Mouse (Mus musculus) lung, adult 2 months (tissue): ENCODE measurements at regions not wholly inside any gene's neighbourhood (a gene's known extent, or its start where the extent isn't known, plus 50 kb on each side); places are given as distances from the start of the nearest gene placed in this dataset.
"Not testable (repeated sequence)": the region's sequence is repeated elsewhere in the genome, so short reads cannot be mapped to it uniquely, and the experiment has no call there.

Experiments
- DNase-seq: peaks from one replicate; pipeline ENCODE4 v3.0.0; 2022
- H3K4me1 ChIP-seq: fragments of 200-500 bp; 2 replicates; pipeline ENCODE4 v1.6.1; 2011; ENCODE audit warnings: low read length; ENCODE audit not compliant: control insufficient read depth, insufficient read depth
- H3K4me3 ChIP-seq: fragments of 200-500 bp; replicated peaks from 2 replicates; pipeline ENCODE3; 2011; ENCODE audit warnings: low read depth, mild to moderate bottlenecking, control low read depth, low read length; ENCODE audit errors: extremely low read depth
- CTCF ChIP-seq: fragments of 200-500 bp; IDR thresholded peaks from 2 replicates; pipeline ENCODE4 v1.5.1; 2011; ENCODE audit warnings: mild to moderate bottlenecking, low read length, control low read depth; ENCODE audit not compliant: insufficient read depth
- POLR2A ChIP-seq: fragments of 200-500 bp; IDR thresholded peaks from 2 replicates; pipeline ENCODE4 v1.6.1; 2011; ENCODE audit warnings: low read depth, mild to moderate bottlenecking, control low read depth, low read length, borderline replicate concordance; ENCODE audit errors: extremely low read depth
- WGBS: fragments of 180-500 bp; shearing (Covaris S2); methylation state at CpG from one replicate; pipeline ENCODE4 v1.1.7; 2018; 5-methylcytosine and 5-hydroxymethylcytosine counted together

DNA sequence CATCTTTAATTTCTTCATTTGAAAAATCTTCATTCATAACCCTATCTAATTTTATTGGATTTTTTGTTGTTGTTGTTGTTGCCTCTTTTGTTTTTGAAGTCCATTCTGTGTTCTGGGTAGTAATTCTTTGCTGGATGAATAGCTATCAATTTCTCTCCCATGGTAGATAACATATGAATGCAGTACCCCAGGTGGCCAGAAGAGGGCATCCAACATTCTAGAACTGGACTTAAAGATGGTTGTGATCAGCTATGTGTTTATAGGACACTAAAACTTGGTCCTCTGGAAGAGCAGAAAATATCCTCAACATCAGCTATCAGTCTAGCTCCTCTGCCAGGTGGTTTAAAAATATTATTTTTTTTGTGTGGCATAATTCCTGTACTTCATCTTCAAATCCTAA is 73.0 kb downstream of the Prl2c3 start:
- H3K4me1 ChIP-seq, H3K4me3 ChIP-seq: not testable (repeated sequence)
- peak; percentile 11 for DNase-seq

DNA sequence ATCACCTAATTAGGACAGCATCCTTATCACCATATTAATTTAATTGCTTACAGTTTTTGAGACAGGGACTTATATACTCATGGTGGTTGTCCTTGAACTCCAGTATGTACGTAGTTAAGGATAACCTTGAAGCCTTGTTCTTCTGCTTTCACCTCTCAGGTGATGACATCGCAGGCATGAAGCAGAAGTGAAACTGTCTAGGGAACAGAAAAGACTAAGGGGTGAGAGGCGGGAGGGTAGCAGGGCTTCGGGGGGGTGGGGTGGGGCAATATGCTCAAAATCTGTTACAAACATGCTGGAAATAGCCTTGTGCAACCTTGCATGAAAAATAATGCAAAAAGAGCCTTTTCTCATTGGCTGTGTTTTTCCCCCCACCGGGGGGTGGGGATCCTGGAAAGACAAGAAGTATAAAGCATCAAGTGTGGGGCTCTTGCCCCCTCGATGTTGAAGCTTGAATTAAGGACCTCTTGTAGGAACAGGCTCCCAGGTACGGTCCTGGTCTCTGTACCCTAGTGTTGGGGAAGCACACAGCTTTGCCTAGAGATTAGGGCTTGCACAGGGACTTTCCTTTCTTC is 81.8 kb downstream of the Prl2c3 start:
- H3K4me3 ChIP-seq, H3K4me1 ChIP-seq, DNase-seq: not testable (repeated sequence)
- 81% methylated on average over 7 of the region's 7 CpGs for WGBS

DNA sequence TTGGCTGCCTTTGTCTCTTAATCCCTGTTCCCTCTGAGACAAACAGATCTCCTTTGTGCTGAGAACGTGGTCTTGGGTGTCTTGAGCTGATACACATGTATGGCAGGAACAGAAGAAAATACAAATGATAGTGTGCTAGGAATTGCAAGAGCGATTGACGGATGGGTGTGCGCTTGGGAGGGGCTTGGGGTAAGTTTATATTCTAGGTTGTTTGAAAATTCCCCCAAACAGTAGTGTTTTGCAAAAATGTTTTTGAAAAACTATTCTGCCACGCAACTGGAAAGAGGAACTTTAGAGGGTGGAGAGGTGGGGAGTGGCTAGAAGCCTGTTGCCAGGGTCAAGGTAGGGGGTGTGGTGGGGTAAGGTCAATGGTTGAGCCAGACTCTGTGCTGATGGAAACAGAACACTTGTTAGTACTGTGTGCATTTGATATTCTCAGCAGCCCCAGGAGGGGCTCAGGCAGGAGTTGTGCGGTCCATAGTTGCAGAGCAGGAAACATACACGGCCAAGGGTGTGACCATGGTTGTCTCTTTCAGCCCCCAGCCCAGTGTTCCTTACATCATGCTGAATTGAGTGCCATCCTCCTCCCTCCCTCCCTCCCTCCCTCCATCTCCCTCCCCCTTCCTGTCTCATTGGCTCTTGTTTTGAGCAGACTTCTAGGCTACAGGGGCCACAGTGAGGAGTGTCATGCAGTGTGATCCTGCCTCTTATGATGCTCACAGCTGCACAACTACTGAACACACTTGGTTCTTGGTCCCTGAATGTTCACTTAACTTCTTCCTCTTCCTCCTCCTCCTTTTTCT is 88.2 kb downstream of the Prl2c3 start:
- 64% methylated on average over 7 of the region's 7 CpGs for WGBS
- no peaks in the 10 kb centered on the region; the same call in 1 of the 2 replicates for H3K4me1 ChIP-seq
- no peak overlapping the region for H3K4me3 ChIP-seq
- no peak for DNase-seq
- TF ChIP-seq POLR2A (no peak), CTCF (no peak)

GRCm38 (mm10) chr13:12702804-12703612 is 96.9 kb downstream of the Prl2c3 start:
- DNase-seq: peak; percentile 8
- WGBS: 2% methylated on average over 14 of the region's 27 CpGs
- not testable (repeated sequence) for H3K4me1 ChIP-seq, H3K4me3 ChIP-seq

DNA sequence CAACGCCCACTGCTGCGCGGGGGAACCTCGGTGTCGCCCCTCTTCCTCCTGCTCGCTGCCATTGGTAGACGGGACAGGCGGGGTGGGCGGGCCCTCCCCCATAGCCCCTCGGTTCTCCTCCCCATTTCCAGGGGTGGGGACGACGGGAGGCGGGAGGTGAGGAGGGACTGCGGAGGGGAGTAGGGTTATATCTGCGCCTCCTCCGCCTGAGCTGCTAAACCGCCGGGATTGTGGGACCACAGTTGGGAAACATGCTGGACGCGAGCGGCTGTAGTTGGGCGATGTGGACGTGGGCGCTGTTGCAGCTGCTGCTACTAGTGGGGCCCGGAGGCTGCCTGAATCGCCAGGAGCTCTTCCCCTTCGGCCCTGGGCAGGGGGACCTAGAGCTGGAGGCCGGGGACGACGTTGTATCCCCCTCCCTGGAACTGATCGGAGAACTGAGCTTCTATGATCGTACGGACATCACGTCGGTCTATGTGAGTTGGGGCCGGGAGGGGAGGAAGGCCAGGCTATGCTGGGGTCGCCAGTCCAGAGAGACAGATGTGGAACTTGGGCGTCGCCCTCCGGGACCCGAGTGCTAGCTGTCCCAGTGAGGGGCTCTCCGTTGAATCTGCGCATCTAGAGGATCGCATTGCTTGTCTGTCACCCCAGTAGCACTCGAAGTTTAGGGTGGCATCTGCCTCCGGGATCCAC is 97.6 kb downstream of the Prl2c3 start:
- H3K4me3 ChIP-seq, H3K4me1 ChIP-seq, DNase-seq: not testable (repeated sequence)
- under 1% methylated on average over 31 of the region's 46 CpGs for WGBS

DNA sequence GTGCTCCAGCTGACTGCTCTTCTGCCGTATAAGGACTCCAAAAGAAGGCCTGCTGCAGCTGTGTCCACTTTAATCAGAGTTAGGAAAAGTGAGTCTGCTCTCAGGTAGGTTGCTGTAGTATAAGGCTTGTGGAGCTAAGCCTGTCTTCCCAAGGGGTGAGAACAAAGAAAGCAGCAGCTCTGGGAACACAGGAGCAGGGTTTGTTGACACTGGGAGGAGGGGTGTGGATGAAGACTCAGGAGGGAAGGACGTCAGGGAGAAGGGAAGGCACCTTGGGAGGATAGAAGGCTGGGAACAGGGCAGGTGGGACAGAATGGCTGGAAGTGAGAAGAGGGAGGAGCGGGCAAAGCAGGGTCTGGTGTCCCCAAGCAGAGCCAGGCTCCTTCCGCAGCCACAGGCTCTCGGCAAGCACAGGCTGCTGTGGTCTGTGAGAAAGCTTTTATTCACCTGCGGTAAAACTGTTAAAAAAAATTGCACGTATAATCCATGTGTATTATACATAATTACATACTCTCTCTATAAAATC is 106.2 kb downstream of the Prl2c3 start:
- H3K4me3 ChIP-seq, DNase-seq, H3K4me1 ChIP-seq: not testable (repeated sequence)
- 61% methylated on average over 6 of the region's 7 CpGs for WGBS

DNA sequence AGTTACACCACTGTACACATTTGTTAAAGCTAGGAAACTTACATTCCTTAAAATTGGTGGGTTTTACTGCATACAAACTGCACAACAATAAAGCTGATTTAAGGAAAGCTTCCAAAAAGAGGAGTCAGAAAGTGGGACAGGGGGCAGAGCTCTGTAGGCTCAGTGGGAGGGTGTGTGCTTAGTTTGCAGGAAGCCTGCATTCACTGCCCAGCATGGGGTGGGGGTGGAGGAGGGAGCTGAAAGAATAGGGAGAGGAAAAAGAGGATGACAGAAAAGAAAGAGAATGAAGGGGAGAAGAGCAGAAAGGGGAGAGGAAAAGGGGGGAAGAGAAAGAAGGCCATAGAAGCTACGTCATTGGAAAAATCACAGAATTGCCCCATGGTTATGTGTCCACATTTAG is 111.1 kb downstream of the Prl2c3 start:
- not testable (repeated sequence) for DNase-seq, H3K4me1 ChIP-seq, H3K4me3 ChIP-seq
- no CpG with 5 or more reads among the region's 1 CpGs for WGBS

- DNase-seq, H3K4me1 ChIP-seq, H3K4me3 ChIP-seq: not testable (repeated sequence)
- 24% methylated on average over 3 of the region's 5 CpGs for WGBS
Observed at GRCm38 (mm10) chr13:12688149-12688548, 111.7 kb downstream of the Prl2c3 start.

- not testable (repeated sequence) for H3K4me1 ChIP-seq, H3K4me3 ChIP-seq, DNase-seq
- 78% methylated on average over 6 of the region's 6 CpGs for WGBS
Observed at GRCm38 (mm10) chr13:12680954-12681571, 115.4 kb downstream of the Ero1lb start.

DNA sequence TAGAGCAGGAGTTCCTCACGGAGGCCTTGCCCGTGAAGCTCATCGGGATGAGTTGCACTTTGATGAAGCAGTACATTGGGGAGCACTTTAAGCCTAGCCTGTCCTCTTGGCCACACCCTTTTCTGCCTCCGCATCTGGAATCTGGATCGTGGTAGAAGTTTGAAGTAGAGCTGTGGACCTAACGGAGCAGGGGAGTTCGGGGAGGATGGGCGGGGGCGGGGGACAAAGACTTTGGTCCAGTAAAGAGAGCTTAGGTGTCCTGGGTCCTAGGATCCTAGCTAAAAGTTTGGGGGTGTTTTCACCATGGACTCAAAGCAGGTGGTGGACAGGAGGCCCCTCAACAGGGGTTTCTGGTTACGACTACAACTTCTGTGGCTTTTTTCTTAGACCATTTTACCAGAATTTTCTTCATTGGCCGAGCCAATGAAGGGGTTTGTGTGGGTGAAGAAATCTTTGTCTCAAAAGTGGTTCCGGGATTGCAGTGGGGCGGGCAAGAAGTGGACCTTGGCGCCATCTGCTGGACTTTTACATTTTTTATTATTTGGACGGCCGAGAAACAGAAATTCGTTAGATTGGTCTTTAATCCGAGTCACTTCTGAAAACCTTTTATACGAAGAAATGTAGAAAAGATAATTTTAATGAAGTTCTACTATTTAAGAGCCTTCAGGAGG is 114.7 kb downstream of the Ero1lb start:
- peak overlapping the region; percentile 29 for H3K4me3 ChIP-seq
- 10% methylated on average over 19 of the region's 19 CpGs for WGBS
- H3K4me1 ChIP-seq, DNase-seq: not testable (repeated sequence)
- TF ChIP-seq CTCF: peak; percentile 32
